Mouse (Mus musculus) thymus, postnatal 10 days (tissue): ENCODE measurements around the gene Gm10570.
A peak's percentile ranks its signal among the peaks of the same experiment; 100 is the strongest.

Experiments
- DNase-seq, 2 experiments: peaks; one replicate each; pipeline ENCODE4 v3.0.0; 2021; ENCODE audit warnings: low spot score in 2 of 2

The Gm10570 gene

DNA sequence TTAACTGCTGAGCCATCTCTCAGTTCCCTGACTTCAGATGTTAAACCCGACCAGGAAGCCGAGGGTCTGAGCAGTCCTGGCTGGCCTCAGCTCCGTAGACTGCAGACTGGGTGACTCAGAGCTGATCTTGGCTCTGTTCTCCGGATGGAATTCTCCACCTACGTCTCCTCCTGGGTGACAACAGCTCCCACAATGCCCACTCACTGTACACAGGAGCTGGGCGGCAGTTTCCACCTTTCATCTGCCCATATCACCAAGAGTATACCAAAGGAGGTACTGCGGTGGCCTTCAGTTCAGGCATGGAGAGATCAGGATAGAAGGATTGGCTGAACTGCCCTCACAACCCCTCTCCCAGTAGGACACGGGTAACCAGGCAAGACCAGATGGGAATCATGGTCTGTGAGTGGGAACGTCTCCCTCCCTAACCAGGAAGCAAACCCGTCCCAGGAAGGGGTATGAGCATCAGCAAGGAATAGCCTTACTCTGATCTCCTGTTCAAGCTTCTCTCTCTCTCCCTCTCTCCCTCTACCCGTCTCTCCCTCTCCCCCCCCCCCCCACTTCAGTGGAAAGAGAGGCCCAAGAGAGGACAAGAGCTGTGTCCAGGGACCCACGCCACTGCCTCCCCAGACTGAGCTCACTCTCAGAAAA lies 34.7 kb downstream of the Gm10570 start:
- no peak for DNase-seq

DNA sequence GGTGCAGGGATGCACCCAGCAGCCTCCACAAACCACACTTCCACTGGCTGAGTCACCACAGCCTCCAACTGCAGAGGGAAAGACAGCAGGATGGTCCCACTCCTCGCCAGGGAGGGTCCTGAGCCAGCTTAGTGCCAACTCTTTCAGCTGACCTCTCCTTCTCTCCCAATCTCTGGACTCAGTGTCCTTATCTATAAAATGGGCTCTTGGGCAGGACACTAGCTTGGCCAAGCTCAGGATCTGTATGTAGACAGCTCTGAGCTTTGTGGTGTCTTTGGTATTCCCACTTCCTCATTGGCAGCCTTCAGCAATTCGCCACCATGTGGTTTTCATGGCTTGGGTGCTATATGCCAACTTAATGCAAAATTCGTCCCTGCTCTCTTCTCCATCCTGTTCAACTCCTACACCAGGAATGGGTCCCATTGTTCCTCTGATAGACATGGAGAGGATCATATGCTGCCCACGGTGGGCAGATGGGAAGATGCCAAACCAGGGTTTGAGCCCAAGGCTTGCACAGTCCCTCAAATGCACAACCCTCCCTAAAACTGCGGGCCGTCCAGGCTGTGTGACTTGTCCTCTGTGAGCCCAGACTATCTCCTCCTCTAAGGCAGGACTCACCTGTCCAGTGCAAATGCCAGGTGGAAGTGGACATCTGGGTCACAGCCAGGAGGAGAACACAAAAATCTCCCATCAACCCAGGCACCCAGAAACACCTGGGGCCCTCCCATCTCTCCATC lies 37.7 kb downstream of the Gm10570 start:
- no peak for DNase-seq

DNA sequence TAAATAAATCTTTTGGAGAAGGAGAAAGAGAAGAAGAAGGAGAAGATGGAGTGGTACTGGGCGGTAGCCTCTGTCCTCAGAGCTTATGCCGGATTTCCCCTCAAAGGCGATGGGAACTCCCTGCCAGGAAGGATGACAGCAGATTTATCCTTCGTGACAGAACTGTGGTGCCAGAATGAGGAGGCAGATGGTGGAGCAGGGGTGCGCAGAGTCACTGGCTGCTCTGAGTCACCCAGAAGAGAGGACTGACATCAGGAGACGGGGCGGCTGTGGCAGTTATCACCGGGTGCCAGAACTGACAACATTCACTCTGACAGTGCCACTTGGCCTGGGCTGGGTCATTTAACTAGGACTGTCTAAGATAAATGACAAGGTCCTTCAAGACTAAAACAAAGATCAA lies 38.4 kb downstream of the Gm10570 start:
- no peak for DNase-seq

DNA sequence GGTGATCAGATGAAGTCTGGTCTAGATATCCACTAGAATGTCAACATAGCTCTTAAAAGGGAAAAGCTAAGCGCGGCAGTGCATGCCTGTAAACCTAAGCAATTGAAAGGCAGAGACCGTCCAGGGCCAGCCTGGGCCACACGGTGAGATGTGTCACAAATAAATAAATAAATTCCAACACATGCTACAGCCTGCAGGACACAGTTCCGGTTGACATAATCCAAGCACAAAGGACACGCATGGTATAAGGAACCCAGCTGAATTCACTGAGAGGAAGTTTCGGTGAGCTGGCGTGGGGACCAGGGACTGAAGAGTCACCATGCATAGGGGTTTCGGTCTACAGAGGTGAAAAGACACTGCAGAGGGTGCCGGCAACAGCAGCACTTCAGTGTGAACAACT lies 39.7 kb downstream of the Gm10570 start:
- DNase-seq: no peak

DNA sequence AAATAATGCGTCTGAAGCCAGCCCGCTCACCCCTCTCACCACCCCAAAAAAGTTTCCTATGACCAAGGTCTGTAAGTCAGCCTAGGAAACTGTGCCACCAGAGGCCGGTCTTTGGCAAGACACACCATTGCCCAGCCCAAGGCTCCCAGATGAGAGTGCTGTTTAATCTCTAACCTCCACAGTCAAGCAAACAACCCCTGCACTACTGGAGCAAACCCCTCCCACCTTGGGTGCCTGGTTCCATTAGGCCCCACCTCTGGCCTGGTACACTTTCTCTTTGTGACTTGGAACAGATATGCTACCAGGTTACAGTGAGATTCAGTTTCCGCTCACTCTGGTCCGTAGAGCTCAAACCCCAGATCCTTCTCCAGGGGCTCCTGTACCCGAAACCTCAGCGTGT lies 41.4 kb downstream of the Gm10570 start:
- DNase-seq: no peak

DNA sequence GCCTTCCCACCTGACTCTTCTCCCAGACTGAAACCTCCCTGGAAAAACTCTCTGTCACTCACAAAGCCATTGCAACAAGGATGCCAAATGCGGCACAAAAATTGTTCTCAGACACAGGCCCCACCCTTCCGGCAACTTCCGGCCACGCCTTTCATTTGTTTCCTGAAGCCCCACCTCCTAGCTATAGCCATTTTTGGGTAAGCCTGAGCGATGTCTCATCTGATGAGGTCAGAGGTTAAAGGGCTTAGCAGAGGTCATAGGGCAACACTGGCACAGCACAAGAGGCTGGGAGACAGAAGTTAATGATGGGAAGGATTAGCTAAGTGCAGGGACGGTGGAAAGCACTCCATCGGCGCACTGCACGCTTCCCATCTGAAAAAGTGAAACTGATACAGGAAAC lies 41.9 kb downstream of the Gm10570 start:
- no peak for DNase-seq

DNA sequence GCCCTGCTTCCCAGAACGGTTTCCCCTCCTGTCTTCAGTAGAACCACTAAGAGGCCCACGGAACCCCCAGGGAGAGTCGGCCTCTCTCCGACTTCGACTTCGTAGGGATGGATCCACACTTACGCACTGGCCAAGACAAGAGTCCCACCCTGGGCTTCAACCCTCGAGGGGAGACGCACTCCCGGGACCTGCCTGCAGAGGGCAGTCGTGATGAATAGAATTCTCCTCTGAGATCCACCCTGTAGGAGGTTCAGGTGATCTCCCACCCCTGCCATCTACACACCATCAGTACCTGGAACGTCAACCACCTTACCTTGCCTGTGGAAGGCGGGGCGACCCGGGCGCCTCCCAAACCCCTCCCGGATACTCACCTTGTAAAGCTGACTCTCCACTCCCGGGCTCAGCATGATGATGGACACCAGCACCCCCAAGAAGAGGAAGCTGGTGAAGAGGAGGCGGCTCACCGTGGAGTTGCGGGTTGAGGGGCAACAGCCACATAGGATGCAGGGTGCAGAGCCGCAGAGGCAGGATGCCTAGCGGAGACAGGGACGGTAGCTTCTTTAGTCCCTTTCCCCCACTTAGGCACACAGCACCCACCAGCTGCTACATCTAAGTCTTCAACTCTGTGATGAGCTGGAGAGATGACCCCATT lies 43.6 kb downstream of the Gm10570 start:
- peak in 1 of 2 experiments; percentile 58 for DNase-seq

DNA sequence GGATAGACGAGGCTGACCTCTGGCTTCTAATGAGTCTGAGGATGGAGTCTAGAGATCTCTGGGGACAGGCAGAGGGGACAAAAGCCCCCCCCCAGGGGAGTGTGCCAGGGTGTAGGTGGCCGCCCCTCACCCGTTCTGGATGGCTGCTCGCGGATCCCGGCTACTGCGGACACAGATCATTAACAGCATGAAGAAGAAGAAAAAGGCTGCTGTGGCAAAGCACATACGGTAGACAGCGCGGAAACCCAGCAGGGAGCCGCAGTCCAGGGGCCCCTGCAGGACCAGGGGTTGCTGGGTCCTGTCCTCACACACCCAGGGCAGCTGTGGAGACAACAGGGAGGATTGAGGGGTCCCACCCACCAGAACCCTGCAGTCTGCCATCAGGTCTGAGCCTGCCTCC lies 44.3 kb downstream of the Gm10570 start:
- DNase-seq: no peak

DNA sequence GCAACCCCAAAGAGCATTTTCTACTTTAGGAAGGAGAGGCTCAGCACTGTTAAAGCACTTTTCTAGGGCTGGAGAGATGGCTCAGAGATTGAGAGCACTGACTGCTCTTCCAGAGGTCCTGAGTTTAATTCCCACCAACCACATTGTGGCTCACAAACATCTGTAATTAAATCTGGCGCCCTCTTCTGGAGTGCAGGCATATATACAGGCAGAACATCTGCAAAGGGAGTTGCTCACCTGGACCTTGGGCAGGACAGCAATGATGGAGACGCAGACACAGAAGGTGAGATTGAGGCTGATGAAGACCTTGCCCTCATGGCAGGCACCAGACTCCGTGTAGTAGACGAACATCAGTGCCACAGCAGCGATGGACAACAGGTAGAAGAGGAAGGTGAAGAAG lies 48.1 kb downstream of the Gm10570 start:
- no peak for DNase-seq
